Mouse (Mus musculus) brain, adult 2 months (tissue): ENCODE measurements around the gene Ccr2.
"Not testable (repeated sequence)": the region's sequence is repeated elsewhere in the genome, so short reads cannot be mapped to it uniquely, and the experiment has no call there.

ENCODE experiments used
- DNase-seq: peaks from one replicate; pipeline ENCODE4 v3.0.0; 2011; ENCODE audit warnings: low read depth, low spot score

Gene Ccr2

GRCm38 (mm10) chr9:124118489-124118888 is 16.7 kb downstream of the Ccr2 start:
- no peak for DNase-seq

- no peak for DNase-seq
These were observed 19.8 kb downstream of the Ccr2 start, which contains the start of gene Ccr5 for GRCm38 (mm10) chr9:124121387-124122184. Gene Ccr5, plus strand, starts transcription at chr9:124121543.

GRCm38 (mm10) chr9:124125576-124125975 is 23.8 kb downstream of the Ccr2 start:
- no peak for DNase-seq

GRCm38 (mm10) chr9:124126373-124126772 is 24.6 kb downstream of the Ccr2 start:
- peak; percentile 27 for DNase-seq

DNA sequence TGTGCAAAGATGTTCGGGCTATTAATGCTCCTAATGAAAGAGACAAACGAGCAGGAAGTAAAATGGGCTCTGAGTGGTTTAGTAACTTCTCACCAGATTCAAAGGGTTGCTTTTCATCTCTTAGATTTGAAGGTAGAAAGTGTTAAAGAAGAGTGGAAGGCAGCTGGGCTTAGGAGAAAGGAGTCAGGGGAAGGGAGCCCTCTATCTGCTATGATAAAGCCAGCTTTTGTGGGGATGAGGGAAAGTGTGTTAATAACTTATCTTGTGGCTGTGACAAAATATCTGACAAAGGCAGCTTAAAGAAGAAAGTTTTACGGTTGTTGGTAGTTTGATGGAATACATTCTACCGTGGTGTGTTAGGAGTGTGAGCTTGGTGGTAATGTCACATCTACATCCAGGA is 25.7 kb downstream of the Ccr2 start:
- DNase-seq, result no peak

- peak; percentile 45 for DNase-seq
These were observed 26.6 kb downstream of the Ccr2 start for GRCm38 (mm10) chr9:124128379-124128778.

- DNase-seq, result not testable (repeated sequence)
These were observed 31.1 kb downstream of the Ccr2 start for GRCm38 (mm10) chr9:124132899-124133298.

DNA sequence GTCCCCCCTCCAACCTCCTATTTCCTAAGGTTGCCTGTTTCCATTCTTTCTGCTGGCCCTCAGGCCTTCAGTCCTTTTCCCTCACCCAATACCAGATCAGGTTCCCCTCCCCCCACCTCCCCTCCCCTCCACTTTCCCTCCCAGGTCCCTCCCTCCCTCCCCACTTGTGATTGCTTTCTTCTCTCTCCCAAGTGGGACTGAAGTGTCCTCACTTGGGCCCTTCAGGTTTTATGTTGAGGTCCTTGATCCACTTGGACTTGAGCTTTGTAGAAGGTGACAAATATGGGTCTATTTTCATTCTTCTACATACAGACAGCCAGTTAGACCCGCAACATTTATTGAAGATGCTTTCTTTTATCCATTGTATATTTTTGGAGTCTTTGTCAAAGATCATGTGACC is 33.2 kb downstream of the Ccr2 start:
- not testable (repeated sequence) for DNase-seq

- no peak for DNase-seq
These were observed 35.9 kb downstream of the Ccr2 start for GRCm38 (mm10) chr9:124137619-124138018.

DNA sequence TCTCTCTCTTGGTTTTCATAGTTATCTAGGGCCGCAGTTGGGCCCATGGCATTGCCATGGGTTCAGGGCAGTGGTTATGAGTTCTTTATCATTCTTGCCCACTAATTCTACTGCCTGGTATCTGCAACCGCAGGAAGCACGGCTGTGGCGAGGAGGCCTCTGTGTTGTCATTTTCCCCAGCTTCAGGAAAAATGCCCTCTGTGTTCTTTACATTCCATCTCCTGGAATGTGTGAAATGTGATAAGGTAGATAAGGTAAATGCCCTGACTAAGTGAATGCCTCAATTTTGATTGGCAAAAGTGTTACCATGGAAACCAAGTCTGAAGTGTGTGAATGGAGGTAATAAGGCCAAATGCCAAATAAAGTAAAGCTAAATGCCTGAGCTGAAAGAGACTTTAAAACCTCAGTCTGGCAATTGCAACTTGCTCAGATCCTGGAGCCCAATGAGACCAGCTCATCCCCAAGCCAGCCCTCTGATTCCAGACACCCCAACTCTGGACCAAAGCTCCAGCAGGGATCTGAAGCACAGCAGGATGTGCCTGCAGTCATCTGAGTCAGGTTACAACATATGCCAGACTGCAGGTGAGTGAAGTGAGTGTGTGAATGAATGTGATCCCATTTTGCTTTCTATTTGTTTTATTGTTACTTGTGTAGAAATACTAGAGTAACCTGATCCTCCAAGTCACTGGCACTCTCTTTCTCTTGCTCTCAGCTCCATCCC is 36.5 kb downstream of the Ccr2 start:
- no peak for DNase-seq

DNA sequence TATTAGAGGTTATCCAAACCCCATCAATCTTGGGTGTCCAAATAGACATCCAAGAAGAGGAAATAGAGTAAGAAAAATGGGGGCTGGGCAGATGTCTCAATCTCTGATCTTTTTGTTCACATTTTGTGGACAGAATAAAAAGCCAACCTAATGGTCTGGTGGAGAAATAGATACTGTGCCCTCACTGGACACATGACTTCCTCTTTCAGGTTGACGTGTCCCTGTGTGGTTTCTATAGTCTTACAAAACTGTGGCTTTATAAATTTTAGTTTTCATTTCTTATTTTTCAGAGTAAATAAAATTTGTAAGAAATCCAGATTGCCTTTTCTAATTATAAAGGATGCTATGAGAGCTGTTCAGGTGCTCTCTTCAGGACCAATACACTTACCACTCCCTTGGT is 41.9 kb downstream of the Ccr2 start:
- no peak for DNase-seq

DNA sequence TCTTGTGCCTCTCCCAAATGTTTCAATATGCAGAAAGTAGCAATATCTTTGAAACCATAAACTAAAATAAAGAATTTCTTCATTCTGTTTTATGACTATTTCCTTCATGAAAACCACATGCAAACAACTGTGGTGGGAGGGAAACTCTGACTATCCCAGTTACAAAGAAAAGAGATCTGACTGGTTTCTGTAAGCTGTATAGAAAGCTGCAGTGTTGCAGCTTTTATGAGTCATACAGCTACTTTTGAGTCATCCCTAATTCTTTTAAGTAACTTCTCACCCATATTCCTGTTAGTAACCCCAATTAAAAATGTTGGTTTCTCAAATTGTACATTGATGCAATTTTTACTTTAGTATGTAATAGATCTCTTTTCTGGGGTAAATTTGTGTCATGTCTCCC is 44.6 kb downstream of the Ccr2 start:
- DNase-seq, result peak; percentile 16
